Mouse (Mus musculus): ENCODE measurements at regions not wholly inside any gene's neighbourhood (a gene's known extent, or its start where the extent isn't known, plus 50 kb on each side); places are given as distances from the start of the nearest gene placed in this dataset.

GRCm38 (mm10) chr5:50126177-50126576, 67.4 kb upstream of the Adgra3 start:
- no peak for DNase-seq (ENCODE audit: low spot score in 2 of 2)

DNA sequence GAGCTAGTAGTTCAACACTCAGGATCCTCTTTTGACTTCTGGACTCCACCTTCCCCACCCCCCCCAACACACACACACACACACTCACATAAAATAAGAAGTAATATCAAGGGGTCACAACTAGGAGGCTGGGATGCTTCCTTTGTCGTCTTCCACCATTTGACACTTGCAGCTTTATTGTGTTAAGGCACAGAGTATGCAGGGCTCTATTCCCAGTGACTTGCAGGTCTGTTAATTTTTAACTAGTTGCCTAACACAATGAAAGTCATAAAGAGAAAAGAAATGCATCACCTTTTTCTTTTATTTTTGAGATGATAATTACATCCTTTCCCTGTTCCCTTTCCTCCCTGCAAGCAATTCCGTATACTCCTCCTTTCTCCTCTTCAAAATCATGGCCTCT, 66.9 kb upstream of the Adgra3 start:
- no peak for DNase-seq (ENCODE audit: low spot score in 2 of 2)

GRCm38 (mm10) chr5:50122829-50123241, 64.0 kb upstream of the Adgra3 start:
- DNase-seq (ENCODE audit: low spot score in 2 of 2) = no peak

DNA sequence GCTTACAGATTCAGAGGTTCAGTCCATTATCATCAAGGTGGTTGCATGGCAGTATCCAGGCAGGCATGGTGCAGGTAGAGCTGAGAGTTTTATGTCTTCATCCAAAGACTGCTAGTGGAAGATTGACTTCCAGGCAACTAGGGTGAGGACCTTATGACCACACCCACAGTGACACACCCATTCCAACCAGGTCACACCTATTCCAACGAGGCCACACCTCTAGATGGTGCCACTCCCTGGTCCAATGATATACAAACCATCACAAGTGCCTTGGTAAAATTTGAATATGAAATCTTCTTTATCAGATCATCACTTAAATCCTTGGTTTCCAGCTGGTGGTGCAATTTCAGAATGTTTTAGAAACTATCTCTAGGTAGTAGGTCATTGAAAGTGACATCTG, 61.1 kb upstream of the Adgra3 start:
- DNase-seq (ENCODE audit: low spot score in 2 of 2) = no peak

Small RNA genes in the stretch of these regions (microRNA-seq; reads per million reads assigned to microRNA genes)
- 0 to 0.59 reads per million in 2 experiments for gene Mir8117
